Mouse (Mus musculus): ENCODE measurements around the gene Rab11b.

DNA sequence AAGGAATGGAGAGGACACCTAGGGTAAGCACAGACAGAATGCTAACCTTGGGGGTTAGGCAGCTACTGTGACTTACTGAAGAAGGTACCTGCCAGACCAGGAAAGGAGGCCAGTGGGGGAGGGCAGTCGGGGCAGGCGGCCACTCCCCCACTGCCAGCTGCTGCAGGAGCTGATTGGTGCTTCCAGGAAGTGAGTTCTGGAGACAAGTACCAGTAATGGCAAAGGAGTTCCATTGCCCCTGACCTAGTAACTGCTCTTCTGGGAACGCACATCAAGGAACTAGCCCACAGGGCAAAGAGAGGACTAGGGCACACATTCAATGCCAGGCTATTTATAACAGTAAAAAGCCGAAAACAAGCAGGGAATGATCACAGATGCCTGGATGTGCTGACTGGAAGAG, 3.1 kb downstream of the Rab11b start:
- no peak for TF ChIP-seq POLR2A (IDR thresholded peaks at IDR 0.05; ENCODE audit: insufficient read length, low read depth)
- TF ChIP-seq MAX (IDR thresholded peaks at IDR 0.05; ENCODE audit: low read depth), result no peak
- no peak for TF ChIP-seq USF1 (IDR thresholded peaks at IDR 0.05; ENCODE audit: low read depth)
- TF ChIP-seq TCF12 (IDR thresholded peaks at IDR 0.05; ENCODE audit: insufficient read depth, poor library complexity, severe bottlenecking), result no peak
- TF ChIP-seq POLR2AphosphoS2 (IDR thresholded peaks at IDR 0.05; ENCODE audit: insufficient read length, low read depth), result no peak
- no peak for TF ChIP-seq E2F4 (IDR thresholded peaks at IDR 0.05; ENCODE audit: insufficient read depth)
- peak in 1 of 3 experiments; percentile 35 for TF ChIP-seq MYOD1 (IDR thresholded peaks at IDR 0.05; ENCODE audit: control insufficient read depth in 1 of 3, insufficient read length in 2 of 3, low read depth in 2 of 3)
- TF ChIP-seq CEBPB (IDR thresholded peaks at IDR 0.05; ENCODE audit: insufficient read depth, poor library complexity, severe bottlenecking), result no peak
